Mouse (Mus musculus) liver, adult 2 months (tissue): ENCODE results near the gene Tex2. TPM values are rescaled to one million over a fixed set of nuclear protein-coding genes. Genes with fewer than 3 reads are reported as not detected.

Source experiments
- DNase-seq: peaks from one replicate; pipeline ENCODE4 v3.0.0-alpha.2; 2011; ENCODE audit warnings: low read depth, low spot score; ENCODE audit errors: extremely low read depth
- H3K27ac ChIP-seq: fragments of 200-500 bp; replicated peaks from 2 replicates; pipeline ENCODE4 v1.5.1; 2012; ENCODE audit warnings: low read depth, mild to moderate bottlenecking, control low read depth, inconsistent platforms, low read length; ENCODE audit not compliant: insufficient read depth
- H3K27me3 ChIP-seq: fragments of 200-500 bp; 2 replicates; pipeline ENCODE4 v1.6.1; 2012; ENCODE audit warnings: mild to moderate bottlenecking, moderate library complexity, low read length, inconsistent platforms; ENCODE audit not compliant: control insufficient read depth, insufficient read depth
- H3K36me3 ChIP-seq: fragments of 200-500 bp; 2 replicates; pipeline ENCODE4 v1.6.1; 2012; ENCODE audit warnings: low read length, inconsistent platforms; ENCODE audit not compliant: control insufficient read depth, insufficient read depth
- H3K4me1 ChIP-seq: fragments of 200-500 bp; 2 replicates; pipeline ENCODE4 v1.6.1; 2011; ENCODE audit warnings: low read length; ENCODE audit not compliant: control insufficient read depth, insufficient read depth
- H3K4me3 ChIP-seq: fragments of 200-500 bp; 2 replicates; pipeline ENCODE4 v1.5.1; 2011; ENCODE audit warnings: low read depth, mild to moderate bottlenecking, control low read depth, low read length, moderate library complexity; ENCODE audit not compliant: insufficient read depth
- H3K79me2 ChIP-seq: fragments of 200-500 bp; 2 replicates; pipeline ENCODE4 v1.6.1; 2012; ENCODE audit warnings: inconsistent platforms, mild to moderate bottlenecking, low read length, moderate library complexity; ENCODE audit not compliant: control insufficient read depth, insufficient read depth
- H3K9ac ChIP-seq: fragments of 200-500 bp; 2 replicates; pipeline ENCODE4 v1.6.1; 2012; ENCODE audit warnings: low read depth, mild to moderate bottlenecking, control low read depth, inconsistent platforms, low read length
- CTCF ChIP-seq: fragments of 200-500 bp; IDR thresholded peaks from 2 replicates; pipeline ENCODE4 v1.5.1; 2011; ENCODE audit warnings: low read depth, low read length, control low read depth
- POLR2A ChIP-seq: fragments of 200-500 bp; IDR thresholded peaks from 2 replicates; pipeline ENCODE4 v1.6.1; 2011; ENCODE audit warnings: low read length, control low read depth; ENCODE audit not compliant: insufficient read depth; ENCODE audit errors: extremely low read depth
- WGBS: fragments of 180-500 bp; shearing (Covaris S2); methylation state at CpG from one replicate; pipeline ENCODE4 v1.1.7; 2018; 5-methylcytosine and 5-hydroxymethylcytosine counted together
- polyA plus RNA-seq: library from polyadenylated mRNA; depleted of rRNA; stranded (reverse); fragments of >200 nt; gene quantifications from 2 replicates; pipeline ENCODE4 v1.2.3, GENCODE M21; 2012
- total RNA-seq: library from RNA; depleted of rRNA; stranded (reverse); fragments of >200 nt; gene quantifications from 2 replicates; pipeline ENCODE4 v1.2.3, GENCODE M21; 2014

Tex2 gene
- total and polyA plus RNA-seq, 2 experiments = 45.3 to 60.4 TPM

DNA sequence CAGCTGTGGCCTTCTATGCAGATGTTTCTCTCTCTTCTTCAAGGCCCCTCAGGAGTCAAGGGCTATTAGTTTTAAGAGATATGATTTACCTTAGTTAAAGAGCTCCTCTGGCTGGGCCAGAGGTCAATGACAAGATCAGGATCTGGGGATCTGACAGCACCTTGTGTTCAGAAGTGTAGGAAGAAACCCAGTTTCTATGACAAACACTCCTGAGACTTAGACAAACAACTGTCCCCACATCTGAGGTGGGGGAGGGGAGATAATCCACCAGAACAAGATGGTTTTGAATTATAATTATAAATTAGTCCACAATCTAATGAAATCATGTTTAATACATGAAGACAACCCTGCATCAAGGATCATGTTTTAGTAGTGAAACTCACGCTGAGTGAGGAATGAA lies 134.5 kb downstream of the Tex2 start:
- H3K9ac ChIP-seq = no peak overlapping the region
- 61% methylated on average over 1 of the region's 1 CpGs for WGBS
- no peak overlapping the region for H3K4me3 ChIP-seq
- no peak overlapping the region for H3K27ac ChIP-seq
- peaks cover 38% of the 10 kb centered on the region for H3K4me1 ChIP-seq
- peaks cover 47% of the 10 kb centered on the region for H3K79me2 ChIP-seq
- no peaks in the 10 kb centered on the region for H3K27me3 ChIP-seq
- no peak for DNase-seq
- TF ChIP-seq POLR2A (no peak), CTCF (no peak)
- peaks cover 5% of the 10 kb centered on the region for H3K36me3 ChIP-seq

DNA sequence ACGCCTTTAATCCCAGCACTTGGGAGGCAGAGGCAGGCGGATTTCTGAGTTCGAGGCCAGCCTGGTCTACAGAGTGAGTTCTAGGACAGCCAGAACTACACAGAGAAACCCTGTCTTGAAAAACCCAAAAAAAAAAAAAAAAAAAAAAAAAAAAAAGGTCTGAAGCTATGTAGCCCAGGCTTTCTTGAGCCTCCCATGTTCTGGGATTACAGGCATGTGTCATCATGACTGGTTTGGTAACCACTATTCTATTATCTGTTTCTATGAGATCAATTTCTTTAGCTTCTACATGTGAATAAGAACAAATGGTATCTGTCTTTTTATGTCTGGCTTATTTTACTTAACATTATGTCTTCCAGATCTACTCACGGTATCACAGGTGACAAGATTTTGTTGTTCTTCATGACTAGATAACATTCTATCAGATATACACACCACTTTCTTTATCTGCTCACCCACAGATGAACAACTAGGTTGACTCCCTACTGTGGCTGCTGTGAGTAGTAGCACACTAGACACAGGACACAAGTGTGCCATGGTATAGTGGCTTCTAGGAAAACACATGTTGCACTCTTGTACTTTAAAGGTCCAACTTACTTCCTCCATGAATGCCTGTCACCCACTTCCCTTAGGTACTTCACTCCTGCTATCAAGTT lies 135.6 kb downstream of the Tex2 start:
- H3K4me3 ChIP-seq = no peak overlapping the region
- no peak for DNase-seq
- no peak overlapping the region for H3K27ac ChIP-seq
- no peaks in the 10 kb centered on the region for H3K27me3 ChIP-seq
- H3K36me3 ChIP-seq = peaks cover 5% of the 10 kb centered on the region
- H3K79me2 ChIP-seq = peaks cover 44% of the 10 kb centered on the region
- 97% methylated on average over 4 of the region's 4 CpGs for WGBS
- no peak for TF ChIP-seq POLR2A
- TF ChIP-seq CTCF = no peak
- no peak overlapping the region for H3K9ac ChIP-seq
- H3K4me1 ChIP-seq = peaks cover 31% of the 10 kb centered on the region

GRCm38 (mm10) chr11:106475309-106475708 lies 137.9 kb downstream of the Tex2 start:
- no peak for DNase-seq
- no peaks in the 10 kb centered on the region for H3K27me3 ChIP-seq
- H3K36me3 ChIP-seq = peaks cover 5% of the 10 kb centered on the region
- peaks cover 58% of the 10 kb centered on the region for H3K79me2 ChIP-seq
- no peak overlapping the region for H3K9ac ChIP-seq
- no peak overlapping the region for H3K4me3 ChIP-seq
- 84% methylated on average over 1 of the region's 1 CpGs for WGBS
- H3K27ac ChIP-seq = no peak overlapping the region
- no peak for TF ChIP-seq POLR2A
- TF ChIP-seq CTCF = no peak
- H3K4me1 ChIP-seq = peaks cover 33% of the 10 kb centered on the region

DNA sequence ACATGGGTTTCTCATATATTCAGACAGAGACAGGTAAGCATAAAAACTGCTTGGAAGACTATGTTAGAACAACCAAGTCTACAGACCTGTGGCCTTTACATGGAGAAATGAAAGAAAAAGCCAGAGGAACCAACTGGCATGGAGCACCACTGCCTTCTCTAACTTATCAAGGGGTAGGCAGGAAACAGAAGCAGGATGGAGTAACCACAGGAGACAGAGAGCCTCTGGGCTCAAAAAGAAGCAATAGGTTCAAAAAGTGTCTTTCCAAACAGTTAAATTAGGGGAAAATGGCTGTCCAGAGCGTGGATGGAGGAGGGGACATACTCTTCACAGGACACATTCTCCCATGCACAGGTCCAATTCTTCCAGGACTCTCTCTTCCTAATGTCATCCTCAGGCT lies 141.6 kb downstream of the Tex2 start:
- TF ChIP-seq POLR2A (no peak), CTCF (no peak)
- no peaks in the 10 kb centered on the region for H3K27me3 ChIP-seq
- H3K9ac ChIP-seq = no peak overlapping the region
- no peak overlapping the region for H3K27ac ChIP-seq
- 100% methylated on average over 1 of the region's 1 CpGs for WGBS
- DNase-seq = no peak
- H3K36me3 ChIP-seq = peaks cover 3% of the 10 kb centered on the region; the same call in 1 of the 2 replicates
- peaks cover 60% of the 10 kb centered on the region for H3K79me2 ChIP-seq
- peaks cover 41% of the 10 kb centered on the region for H3K4me1 ChIP-seq
- H3K4me3 ChIP-seq = no peak overlapping the region

GRCm38 (mm10) chr11:106468509-106468908 lies 144.7 kb downstream of the Tex2 start:
- Histone ChIP-seq H3K36me3 (no peaks in the 10 kb centered on the region), H3K4me1 (peaks cover 49% of the 10 kb centered on the region), H3K4me3 (no peak overlapping the region), H3K27me3 (no peaks in the 10 kb centered on the region), H3K27ac (peak overlapping the region; percentile 51; the same call in 1 of the 2 replicates), H3K79me2 (peaks cover 60% of the 10 kb centered on the region), H3K9ac (no peak overlapping the region)
- no peak for TF ChIP-seq POLR2A
- no peak for TF ChIP-seq CTCF
- 44% methylated on average over 1 of the region's 1 CpGs for WGBS
- no peak for DNase-seq

DNA sequence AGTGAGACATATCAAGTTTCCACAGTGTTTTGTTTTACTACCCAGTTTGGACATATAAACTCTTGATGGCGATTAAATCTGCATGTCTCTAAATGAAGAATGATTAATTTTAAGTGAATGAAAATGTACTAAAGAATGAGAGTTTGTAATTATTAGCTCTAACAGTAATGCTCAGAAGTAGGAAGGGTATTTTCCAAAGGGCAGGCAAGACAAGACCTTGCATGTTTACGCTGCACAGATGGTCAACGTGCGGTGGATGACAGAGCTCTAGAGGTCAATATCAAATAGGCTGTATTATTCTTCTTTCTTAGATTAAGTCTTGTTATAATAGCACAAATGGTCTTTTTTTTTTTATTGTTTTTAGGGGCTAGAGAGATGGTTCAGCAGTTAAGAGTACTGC lies 147.3 kb downstream of the Tex2 start:
- Histone ChIP-seq H3K9ac (no peak overlapping the region), H3K4me3 (no peak overlapping the region), H3K79me2 (peaks cover 49% of the 10 kb centered on the region), H3K27me3 (no peaks in the 10 kb centered on the region), H3K36me3 (no peaks in the 10 kb centered on the region), H3K4me1 (peaks cover 54% of the 10 kb centered on the region), H3K27ac (no peak overlapping the region)
- no peak for DNase-seq
- no peak for TF ChIP-seq CTCF
- 38% methylated on average over 4 of the region's 4 CpGs for WGBS
